Mouse (Mus musculus) stomach, embryonic 14.5 days (tissue): ENCODE results near the gene Abcc4. TPM values are rescaled to one million over a fixed set of nuclear protein-coding genes. Genes with fewer than 3 reads are reported as not detected.
A peak's percentile ranks its signal among the peaks of the same experiment; 100 is the strongest.

Source experiments
- ATAC-seq: fragments of 200-750 bp; cut with Nextera tagmentation; 2 replicates; pipeline ENCODE4 v1.8.0; 2017; ENCODE audit warnings: low read depth, moderate TSS enrichment; ENCODE audit not compliant: insufficient number of reproducible peaks, insufficient read depth, low FRiP score
- H3K27ac ChIP-seq: fragments of 300-500 bp; sonication (generic); 2 replicates; pipeline ENCODE4 v1.5.1; 2014; ENCODE audit warnings: mild to moderate bottlenecking, low read length, moderate library complexity, mixed read lengths
- H3K27me3 ChIP-seq: fragments of 300-500 bp; sonication (generic); 2 replicates; pipeline ENCODE4 v1.6.1; 2014; ENCODE audit warnings: low read length, control low read depth, mixed read lengths; ENCODE audit not compliant: control insufficient read depth, insufficient read depth
- H3K36me3 ChIP-seq: fragments of 300-500 bp; sonication (generic); 2 replicates; pipeline ENCODE4 v1.6.1; 2014; ENCODE audit warnings: mild to moderate bottlenecking, control low read depth, low read length, moderate library complexity, mixed read lengths; ENCODE audit not compliant: control insufficient read depth, insufficient read depth
- H3K4me1 ChIP-seq: fragments of 300-500 bp; sonication (generic); 2 replicates; pipeline ENCODE4 v1.6.1; 2014; ENCODE audit warnings: low read length, control low read depth, mixed read lengths; ENCODE audit not compliant: control insufficient read depth, insufficient read depth
- H3K4me2 ChIP-seq: fragments of 300-500 bp; sonication (generic); replicated peaks from 2 replicates; pipeline ENCODE4 v1.6.1; 2014; ENCODE audit warnings: low read depth, low read length, control low read depth
- H3K4me3 ChIP-seq: fragments of 300-500 bp; sonication (generic); 2 replicates; pipeline ENCODE4 v1.5.1; 2014; ENCODE audit warnings: low read depth, low read length, control low read depth
- H3K9ac ChIP-seq: fragments of 300-500 bp; sonication (generic); replicated peaks from 2 replicates; pipeline ENCODE4 v1.6.1; 2014; ENCODE audit warnings: low read depth, mild to moderate bottlenecking, control low read depth, low read length, moderate library complexity, mixed read lengths
- H3K9me3 ChIP-seq: fragments of 300-500 bp; sonication (generic); 2 replicates; pipeline ENCODE4 v1.6.1; 2016; ENCODE audit warnings: low read depth, low read length, control low read depth; ENCODE audit not compliant: control insufficient read depth
- WGBS: fragments of 180-500 bp; shearing (Covaris S2); extraction: QIAGEN DNeasy Blood & Tissue Kit; methylation state at CpG from one replicate; pipeline ENCODE4 v1.1.7; 2014; 5-methylcytosine and 5-hydroxymethylcytosine counted together
- polyA plus RNA-seq: library from polyadenylated mRNA; unstranded; fragments of >200 nt; fragmentation: Nextera tagmentation; extraction: Ambion mirVana; gene quantifications from 2 replicates; pipeline ENCODE4 v1.2.1, GENCODE M21; 2014

The Abcc4 gene
- polyA plus RNA-seq, 1 experiment from 2014 or later, result 5.6 TPM

DNA sequence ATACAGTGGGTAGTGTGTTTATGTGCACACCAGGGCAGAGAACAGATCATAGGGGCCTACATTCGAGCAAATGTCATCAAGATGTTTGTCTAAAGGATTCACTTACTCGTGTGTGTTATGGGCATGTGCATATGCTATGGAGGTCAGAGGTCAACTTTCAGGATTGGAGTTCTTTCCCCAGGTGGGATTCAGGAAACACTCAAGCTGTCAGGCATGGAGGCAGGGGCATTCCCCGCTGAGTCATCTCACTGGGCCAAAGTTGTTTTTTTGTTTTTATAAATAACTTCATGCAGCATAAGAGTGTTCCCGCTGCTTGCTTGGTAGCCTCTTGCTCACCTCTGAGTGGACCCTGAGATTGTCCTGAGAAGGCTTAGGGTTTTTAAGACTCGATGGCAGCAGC is 224.2 kb downstream of the Abcc4 start:
- Histone ChIP-seq H3K27me3 (no peaks in the 10 kb centered on the region), H3K4me3 (no peak overlapping the region), H3K4me2 (no peak overlapping the region), H3K36me3 (no peaks in the 10 kb centered on the region), H3K4me1 (no peaks in the 10 kb centered on the region), H3K9ac (no peak overlapping the region), H3K27ac (no peak overlapping the region), H3K9me3 (no peaks in the 10 kb centered on the region)
- 60% methylated on average over 5 of the region's 5 CpGs for whole genome bisulfite sequencing
- ATAC-seq, result no peak

DNA sequence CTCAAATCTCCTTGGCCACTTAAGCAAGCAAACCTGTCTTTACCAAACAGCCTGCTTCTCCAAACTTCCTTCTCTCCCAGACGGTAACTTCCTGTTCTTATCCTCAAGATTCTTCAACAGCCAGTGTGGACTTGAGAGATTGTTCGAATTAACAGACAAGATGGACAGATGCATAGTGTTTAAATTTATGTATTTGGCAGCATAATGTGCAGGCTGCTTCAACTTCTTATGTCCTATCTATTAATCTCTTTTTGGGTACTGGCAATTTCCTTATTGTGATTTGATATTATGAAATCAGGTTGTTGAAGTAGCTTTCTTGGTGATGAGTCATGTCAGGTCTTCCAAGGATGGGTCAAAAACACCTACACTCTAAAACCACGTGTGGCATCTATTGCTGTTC is 229.7 kb downstream of the Abcc4 start:
- ATAC-seq, result no peak
- no peak overlapping the region for H3K9ac ChIP-seq
- H3K9me3 ChIP-seq, result no peaks in the 10 kb centered on the region
- 72% methylated on average over 3 of the region's 3 CpGs for WGBS
- no peak overlapping the region for H3K4me2 ChIP-seq
- no peaks in the 10 kb centered on the region for H3K36me3 ChIP-seq
- H3K27ac ChIP-seq, result no peak overlapping the region
- peaks cover 3% of the 10 kb centered on the region; the same call in 1 of the 2 replicates for H3K27me3 ChIP-seq
- no peak overlapping the region for H3K4me3 ChIP-seq
- no peaks in the 10 kb centered on the region for H3K4me1 ChIP-seq

DNA sequence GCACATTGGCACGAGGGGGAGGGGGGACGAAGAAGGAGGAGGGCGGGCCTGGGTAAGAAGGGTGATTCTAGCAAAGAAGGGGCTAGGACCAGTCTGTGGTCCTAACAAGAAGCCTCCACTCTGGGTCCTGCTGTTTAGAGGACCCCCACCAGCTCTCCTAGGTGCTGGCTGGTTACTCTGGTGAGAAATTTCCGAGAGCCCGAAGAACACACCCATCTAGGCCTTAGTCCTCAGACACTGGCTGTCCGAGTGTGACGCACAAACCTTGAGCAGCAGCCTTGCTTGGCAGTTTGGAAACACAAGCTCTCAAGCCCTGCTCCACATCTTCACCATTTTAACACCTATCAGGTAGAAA is 230.9 kb downstream of the Abcc4 start:
- H3K36me3 ChIP-seq, result no peaks in the 10 kb centered on the region
- H3K9me3 ChIP-seq, result no peaks in the 10 kb centered on the region
- 42% methylated on average over 7 of the region's 7 CpGs for WGBS
- no peak for ATAC-seq
- H3K4me3 ChIP-seq, result no peak overlapping the region
- no peaks in the 10 kb centered on the region for H3K4me1 ChIP-seq
- peak overlapping the region; percentile 77 for H3K27ac ChIP-seq
- H3K27me3 ChIP-seq, result peaks cover 3% of the 10 kb centered on the region; the same call in 1 of the 2 replicates
- peak overlapping the region; percentile 90; the same call in 1 of the 2 replicates for H3K4me2 ChIP-seq
- H3K9ac ChIP-seq, result no peak overlapping the region

- Histone ChIP-seq H3K36me3 (no peaks in the 10 kb centered on the region), H3K4me1 (no peaks in the 10 kb centered on the region), H3K4me2 (peak overlapping the region; percentile 90), H3K9ac (peak overlapping the region; percentile 28; the same call in 1 of the 2 replicates), H3K4me3 (peak overlapping the region; percentile 42), H3K27ac (peak overlapping the region; percentile 88), H3K9me3 (no peaks in the 10 kb centered on the region), H3K27me3 (peaks cover 3% of the 10 kb centered on the region; the same call in 1 of the 2 replicates)
- WGBS, result 15% methylated on average over 26 of the region's 26 CpGs
- ATAC-seq, result peak; percentile 86
Observed at GRCm38 (mm10) chr14:118474226-118475099, 231.6 kb downstream of the Abcc4 start.

DNA sequence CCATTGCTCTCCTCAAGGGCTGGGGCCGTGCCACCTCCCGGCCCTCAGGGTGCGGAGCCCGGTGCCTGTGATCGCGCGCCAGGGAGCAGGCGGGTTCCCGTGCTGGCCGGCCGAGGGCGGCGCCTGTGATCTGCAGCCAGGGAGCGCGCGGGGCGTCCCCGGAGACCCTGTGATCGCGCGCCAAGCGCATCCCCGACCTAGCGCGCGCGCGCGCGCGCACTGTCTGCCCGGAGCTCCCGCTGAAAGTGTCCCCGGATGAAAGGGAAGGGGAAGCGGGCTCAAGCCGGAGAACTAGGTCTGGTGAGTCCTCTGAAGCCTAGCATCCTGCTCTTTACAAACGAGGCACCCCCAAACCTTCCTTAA is 232.2 kb downstream of the Abcc4 start:
- peak overlapping the region; percentile 90 for H3K4me2 ChIP-seq
- WGBS, result 0% methylated on average over 37 of the region's 37 CpGs
- H3K9ac ChIP-seq, result peak overlapping the region; percentile 28; the same call in 1 of the 2 replicates
- peak overlapping the region; percentile 42 for H3K4me3 ChIP-seq
- peak; percentile 78 for ATAC-seq
- H3K9me3 ChIP-seq, result no peaks in the 10 kb centered on the region
- H3K27ac ChIP-seq, result peak overlapping the region; percentile 88
- no peaks in the 10 kb centered on the region for H3K36me3 ChIP-seq
- peaks cover 3% of the 10 kb centered on the region; the same call in 1 of the 2 replicates for H3K27me3 ChIP-seq
- H3K4me1 ChIP-seq, result no peaks in the 10 kb centered on the region

GRCm38 (mm10) chr14:118473188-118473830 is 232.7 kb downstream of the Abcc4 start:
- 6% methylated on average over 20 of the region's 20 CpGs for WGBS
- H3K9me3 ChIP-seq, result no peaks in the 10 kb centered on the region
- H3K27me3 ChIP-seq, result peaks cover 3% of the 10 kb centered on the region; the same call in 1 of the 2 replicates
- H3K4me3 ChIP-seq, result peak overlapping the region; percentile 42
- H3K27ac ChIP-seq, result peak overlapping the region; percentile 88
- H3K4me2 ChIP-seq, result peak overlapping the region; percentile 90
- peak overlapping the region; percentile 28; the same call in 1 of the 2 replicates for H3K9ac ChIP-seq
- H3K4me1 ChIP-seq, result no peaks in the 10 kb centered on the region
- no peaks in the 10 kb centered on the region for H3K36me3 ChIP-seq
- ATAC-seq, result no peak

DNA sequence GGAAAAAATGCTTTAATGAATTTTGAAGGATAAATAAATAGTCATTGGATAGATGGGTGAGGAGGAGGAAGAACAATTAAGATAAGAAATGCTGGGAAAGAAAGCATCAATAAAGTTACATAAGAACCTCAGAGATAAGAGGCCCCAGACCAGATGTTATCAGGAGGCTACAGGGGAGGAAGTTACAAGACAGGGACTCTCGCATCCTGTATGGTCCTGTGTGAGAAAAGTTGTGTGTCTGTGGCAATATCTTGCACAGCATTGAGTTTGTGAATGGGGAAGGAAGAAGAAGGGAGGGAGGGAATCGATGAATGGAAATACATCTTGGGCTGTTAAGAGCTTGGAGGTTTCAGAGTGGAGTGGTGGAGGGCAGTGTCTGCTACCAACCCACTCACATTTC is 240.7 kb downstream of the Abcc4 start:
- Histone ChIP-seq H3K27me3 (no peaks in the 10 kb centered on the region), H3K9ac (no peak overlapping the region), H3K4me3 (no peak overlapping the region), H3K9me3 (no peaks in the 10 kb centered on the region), H3K36me3 (no peaks in the 10 kb centered on the region), H3K27ac (no peak overlapping the region), H3K4me2 (no peak overlapping the region), H3K4me1 (no peaks in the 10 kb centered on the region)
- 74% methylated on average over 2 of the region's 2 CpGs for WGBS
- ATAC-seq, result no peak

DNA sequence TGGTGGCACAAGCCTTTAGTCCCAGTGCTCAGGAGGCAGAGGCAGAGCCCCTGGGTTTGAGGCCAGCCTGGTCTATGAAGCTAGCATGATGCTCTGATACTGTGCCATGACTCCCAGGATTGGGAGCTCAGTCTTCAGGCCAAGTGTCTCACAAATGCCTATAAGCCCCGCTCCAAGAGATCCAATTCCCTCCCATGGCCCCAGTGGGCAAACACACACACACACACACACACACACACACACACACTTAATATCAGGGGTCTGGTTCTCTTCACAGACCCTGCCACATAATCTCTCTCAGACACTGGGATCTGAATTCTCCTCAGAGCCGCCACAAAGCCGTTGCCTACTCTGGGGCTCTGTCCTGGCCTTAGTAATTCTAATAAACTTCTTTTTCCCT is 241.6 kb downstream of the Abcc4 start:
- Histone ChIP-seq H3K36me3 (no peaks in the 10 kb centered on the region), H3K9me3 (no peaks in the 10 kb centered on the region), H3K4me2 (no peak overlapping the region), H3K27ac (no peak overlapping the region), H3K27me3 (no peaks in the 10 kb centered on the region), H3K4me1 (no peaks in the 10 kb centered on the region), H3K4me3 (no peak overlapping the region), H3K9ac (no peak overlapping the region)
- no peak for ATAC-seq
- WGBS, result 87% methylated on average over 3 of the region's 3 CpGs
